Mouse (Mus musculus): ENCODE data around the gene Rcc1. TPM values are rescaled to one million over a fixed set of nuclear protein-coding genes. Genes with fewer than 3 reads are reported as not detected.

Rcc1 gene
- polyA plus RNA-seq, 1 experiment from 2014 or later, result 99.8 TPM

- Histone ChIP-seq H3K4me1 (replicated peaks; ENCODE audit: control insufficient read depth, insufficient read depth, low read length) (no peaks in the 10 kb centered on the region; the same call in 1 of the 2 replicates), H3K9ac (ENCODE audit: low read depth, low read length) (no peak overlapping the region), H3K36me3 (ENCODE audit: control insufficient read depth, insufficient read depth, low read length) (peaks cover 24% of the 10 kb centered on the region), H3K27me3 (replicated peaks; ENCODE audit: control insufficient read depth, insufficient read depth, low read length) (no peaks in the 10 kb centered on the region), H3K27ac (ENCODE audit: low read depth, low read length) (no peak overlapping the region), H3K4me3 (ENCODE audit: low read depth, low read length) (no peak overlapping the region), H3K4me2 (no peak overlapping the region), H3K9me3 (ENCODE audit: control insufficient read depth, low read length) (no peaks in the 10 kb centered on the region)
- DNase-seq (ENCODE audit: low spot score) (no peak), ATAC-seq (replicated peaks; ENCODE audit: low FRiP score) (no peak)
- 94% methylated on average over 8 of the region's 8 CpGs for WGBS
Observed at GRCm38 (mm10) chr4:132315711-132316110, 37.7 kb downstream of the Rcc1 start.

DNA sequence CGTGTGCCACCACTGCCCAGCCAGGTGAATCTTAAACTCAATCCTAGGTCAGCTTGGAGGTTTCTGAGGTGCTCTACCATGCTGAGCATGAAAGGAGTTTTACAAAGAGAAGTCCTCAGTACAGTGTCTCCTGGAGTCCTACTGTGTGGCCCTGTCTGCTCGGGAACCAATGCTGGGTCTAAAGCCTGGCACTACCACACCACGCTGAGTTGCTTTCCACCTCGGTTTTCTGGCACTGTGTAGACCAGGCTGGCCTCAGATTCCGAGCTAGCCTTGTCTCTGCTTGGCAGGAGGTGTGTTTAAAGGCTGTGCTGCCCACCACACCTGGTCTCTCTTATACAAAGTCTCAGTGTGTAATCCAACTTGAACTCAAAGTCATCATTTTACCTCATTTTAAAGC is 40.8 kb downstream of the Rcc1 start:
- peaks cover 11% of the 10 kb centered on the region for H3K4me1 ChIP-seq (replicated peaks; ENCODE audit: control insufficient read depth, insufficient read depth, low read length)
- H3K27me3 ChIP-seq (replicated peaks; ENCODE audit: control insufficient read depth, insufficient read depth, low read length), result no peaks in the 10 kb centered on the region
- DNase-seq (ENCODE audit: low spot score) (no peak), ATAC-seq (replicated peaks; ENCODE audit: low FRiP score) (no peak)
- 80% methylated on average over 5 of the region's 5 CpGs for WGBS
- H3K4me3 ChIP-seq (ENCODE audit: low read depth, low read length), result no peak overlapping the region
- H3K36me3 ChIP-seq (ENCODE audit: control insufficient read depth, insufficient read depth, low read length), result peaks cover 30% of the 10 kb centered on the region
- no peak overlapping the region for H3K4me2 ChIP-seq
- H3K9ac ChIP-seq (ENCODE audit: low read depth, low read length), result no peak overlapping the region
- H3K9me3 ChIP-seq (ENCODE audit: control insufficient read depth, low read length), result no peaks in the 10 kb centered on the region
- no peak overlapping the region for H3K27ac ChIP-seq (ENCODE audit: low read depth, low read length)

DNA sequence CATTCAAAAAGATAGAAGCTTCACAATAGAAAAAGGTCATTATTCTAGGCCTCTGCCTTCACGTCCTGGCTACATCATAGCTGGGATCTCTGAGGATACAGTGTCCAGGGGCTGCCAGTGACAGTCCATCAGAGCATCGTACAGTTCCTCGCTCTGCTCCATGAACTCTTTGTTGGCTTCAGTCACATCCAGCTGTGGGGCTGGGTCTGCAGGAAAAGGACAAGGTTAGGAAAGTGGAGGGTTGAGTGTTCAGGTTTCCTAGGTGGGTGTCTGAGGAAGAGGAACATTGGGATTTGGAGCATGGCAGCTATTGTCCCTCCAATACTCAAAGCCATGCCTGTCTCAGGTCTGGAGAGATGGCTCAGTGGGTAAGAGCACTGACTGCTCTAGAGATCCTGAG is 41.6 kb downstream of the Rcc1 start:
- no peak overlapping the region for H3K9ac ChIP-seq (ENCODE audit: low read depth, low read length)
- no peaks in the 10 kb centered on the region for H3K9me3 ChIP-seq (ENCODE audit: control insufficient read depth, low read length)
- no peak overlapping the region for H3K27ac ChIP-seq (ENCODE audit: low read depth, low read length)
- no peak overlapping the region for H3K4me3 ChIP-seq (ENCODE audit: low read depth, low read length)
- no peak overlapping the region for H3K4me2 ChIP-seq
- WGBS, result 36% methylated on average over 3 of the region's 3 CpGs
- no peaks in the 10 kb centered on the region for H3K27me3 ChIP-seq (replicated peaks; ENCODE audit: control insufficient read depth, insufficient read depth, low read length)
- DNase-seq (ENCODE audit: low spot score), result peak; percentile 55
- peaks cover 11% of the 10 kb centered on the region for H3K4me1 ChIP-seq (replicated peaks; ENCODE audit: control insufficient read depth, insufficient read depth, low read length)
- ATAC-seq (replicated peaks; ENCODE audit: low FRiP score), result peak; percentile 47; the same call in 1 of the 2 replicates
- H3K36me3 ChIP-seq (ENCODE audit: control insufficient read depth, insufficient read depth, low read length), result peaks cover 27% of the 10 kb centered on the region

- H3K9ac ChIP-seq (ENCODE audit: low read depth, low read length), result no peak overlapping the region
- no peak overlapping the region for H3K27ac ChIP-seq (ENCODE audit: low read depth, low read length)
- H3K27me3 ChIP-seq (replicated peaks; ENCODE audit: control insufficient read depth, insufficient read depth, low read length), result no peaks in the 10 kb centered on the region
- H3K4me2 ChIP-seq, result no peak overlapping the region
- ATAC-seq (replicated peaks; ENCODE audit: low FRiP score), result peak; percentile 19; the same call in 1 of the 2 replicates
- H3K36me3 ChIP-seq (ENCODE audit: control insufficient read depth, insufficient read depth, low read length), result peaks cover 25% of the 10 kb centered on the region
- H3K9me3 ChIP-seq (ENCODE audit: control insufficient read depth, low read length), result no peaks in the 10 kb centered on the region
- peaks cover 11% of the 10 kb centered on the region for H3K4me1 ChIP-seq (replicated peaks; ENCODE audit: control insufficient read depth, insufficient read depth, low read length)
- no peak overlapping the region for H3K4me3 ChIP-seq (ENCODE audit: low read depth, low read length)
- DNase-seq (ENCODE audit: low spot score), result no peak
- 41% methylated on average over 1 of the region's 1 CpGs for WGBS
Observed at GRCm38 (mm10) chr4:132311209-132311608, 42.2 kb downstream of the Rcc1 start.

- H3K36me3 ChIP-seq (ENCODE audit: control insufficient read depth, insufficient read depth, low read length), result peaks cover 19% of the 10 kb centered on the region
- H3K4me3 ChIP-seq (ENCODE audit: low read depth, low read length), result peak overlapping the region; percentile 65
- peaks cover 16% of the 10 kb centered on the region for H3K4me1 ChIP-seq (replicated peaks; ENCODE audit: control insufficient read depth, insufficient read depth, low read length)
- WGBS, result 19% methylated on average over 10 of the region's 10 CpGs
- peak overlapping the region; percentile 92 for H3K9ac ChIP-seq (ENCODE audit: low read depth, low read length)
- DNase-seq (ENCODE audit: low spot score) (no peak), ATAC-seq (replicated peaks; ENCODE audit: low FRiP score) (no peak)
- peak overlapping the region; percentile 91 for H3K27ac ChIP-seq (ENCODE audit: low read depth, low read length)
- H3K9me3 ChIP-seq (ENCODE audit: control insufficient read depth, low read length), result no peaks in the 10 kb centered on the region
- H3K4me2 ChIP-seq, result peak overlapping the region; percentile 86
- no peaks in the 10 kb centered on the region for H3K27me3 ChIP-seq (replicated peaks; ENCODE audit: control insufficient read depth, insufficient read depth, low read length)
Observed at GRCm38 (mm10) chr4:132309849-132310472, 43.4 kb downstream of the Rcc1 start.

DNA sequence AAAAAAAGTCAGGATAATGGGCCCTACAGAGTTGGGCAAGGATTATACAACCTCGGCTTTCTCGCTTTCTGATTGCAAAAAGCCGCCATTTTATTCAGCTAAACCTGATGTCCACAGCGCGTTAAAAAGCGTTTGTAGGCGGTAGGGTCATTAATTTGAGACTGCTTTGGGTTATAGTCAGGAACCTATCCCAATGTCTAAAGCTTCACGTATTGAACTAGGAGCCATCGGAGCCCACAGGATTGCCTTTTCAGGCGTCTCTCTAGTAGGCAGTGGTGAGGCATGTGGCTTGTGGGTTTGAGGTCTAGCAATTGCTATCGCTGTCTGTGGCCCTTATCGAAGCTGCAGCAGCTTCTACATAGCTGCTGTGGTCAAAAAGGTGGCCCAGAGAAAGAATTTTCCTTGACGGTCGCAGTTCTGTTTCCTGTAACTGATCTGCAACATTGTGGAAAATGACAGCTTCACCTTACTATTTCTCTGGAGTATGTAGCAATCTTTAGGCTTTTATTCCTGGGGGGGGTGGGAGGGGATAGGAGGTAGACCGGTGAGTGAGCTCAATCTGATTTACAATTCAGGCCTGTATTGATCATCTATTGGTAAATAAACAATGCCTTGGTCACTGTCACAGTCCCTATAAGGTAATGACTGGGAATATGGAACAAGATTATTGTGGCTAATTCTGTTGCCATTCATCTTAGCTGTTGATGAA is 44.1 kb downstream of the Rcc1 start:
- ATAC-seq (replicated peaks; ENCODE audit: low FRiP score) (no peak), DNase-seq (ENCODE audit: low spot score) (no peak)
- Histone ChIP-seq H3K4me2 (peak overlapping the region; percentile 86), H3K9me3 (ENCODE audit: control insufficient read depth, low read length) (no peaks in the 10 kb centered on the region), H3K4me1 (replicated peaks; ENCODE audit: control insufficient read depth, insufficient read depth, low read length) (peaks cover 16% of the 10 kb centered on the region), H3K27ac (ENCODE audit: low read depth, low read length) (peak overlapping the region; percentile 91), H3K27me3 (replicated peaks; ENCODE audit: control insufficient read depth, insufficient read depth, low read length) (no peaks in the 10 kb centered on the region), H3K9ac (ENCODE audit: low read depth, low read length) (peak overlapping the region; percentile 92), H3K36me3 (ENCODE audit: control insufficient read depth, insufficient read depth, low read length) (peaks cover 19% of the 10 kb centered on the region), H3K4me3 (ENCODE audit: low read depth, low read length) (peak overlapping the region; percentile 65)
- WGBS, result under 1% methylated on average over 15 of the region's 15 CpGs

GRCm38 (mm10) chr4:132308437-132309139 is 44.8 kb downstream of the Rcc1 start:
- peaks cover 16% of the 10 kb centered on the region for H3K36me3 ChIP-seq (ENCODE audit: control insufficient read depth, insufficient read depth, low read length)
- H3K27ac ChIP-seq (ENCODE audit: low read depth, low read length), result peak overlapping the region; percentile 91
- H3K4me3 ChIP-seq (ENCODE audit: low read depth, low read length), result peak overlapping the region; percentile 65
- H3K4me1 ChIP-seq (replicated peaks; ENCODE audit: control insufficient read depth, insufficient read depth, low read length), result peaks cover 16% of the 10 kb centered on the region
- ATAC-seq (replicated peaks; ENCODE audit: low FRiP score), result peak; percentile 83
- H3K27me3 ChIP-seq (replicated peaks; ENCODE audit: control insufficient read depth, insufficient read depth, low read length), result no peaks in the 10 kb centered on the region
- peak overlapping the region; percentile 86 for H3K4me2 ChIP-seq
- no peaks in the 10 kb centered on the region for H3K9me3 ChIP-seq (ENCODE audit: control insufficient read depth, low read length)
- under 1% methylated on average over 41 of the region's 41 CpGs for WGBS
- peak; percentile 86 for DNase-seq (ENCODE audit: low spot score)
- H3K9ac ChIP-seq (ENCODE audit: low read depth, low read length), result peak overlapping the region; percentile 92

GRCm38 (mm10) chr4:132306004-132306403 is 47.4 kb downstream of the Rcc1 start:
- no peaks in the 10 kb centered on the region for H3K27me3 ChIP-seq (replicated peaks; ENCODE audit: control insufficient read depth, insufficient read depth, low read length)
- no peak overlapping the region for H3K9ac ChIP-seq (ENCODE audit: low read depth, low read length)
- no peak overlapping the region for H3K4me2 ChIP-seq
- DNase-seq (ENCODE audit: low spot score), result no peak
- no peaks in the 10 kb centered on the region for H3K9me3 ChIP-seq (ENCODE audit: control insufficient read depth, low read length)
- H3K4me1 ChIP-seq (replicated peaks; ENCODE audit: control insufficient read depth, insufficient read depth, low read length), result peaks cover 22% of the 10 kb centered on the region
- ATAC-seq (replicated peaks; ENCODE audit: low FRiP score), result no peak
- H3K36me3 ChIP-seq (ENCODE audit: control insufficient read depth, insufficient read depth, low read length), result peaks cover 13% of the 10 kb centered on the region
- no peak overlapping the region for H3K4me3 ChIP-seq (ENCODE audit: low read depth, low read length)
- 71% methylated on average over 6 of the region's 6 CpGs for WGBS
- H3K27ac ChIP-seq (ENCODE audit: low read depth, low read length), result no peak overlapping the region
